Mouse (Mus musculus) liver, embryonic 14.5 days (tissue): ENCODE data around the gene Tmem38a.

Source experiments
- CTCF ChIP-seq: IDR thresholded peaks from 2 replicates; pipeline ENCODE4 v1.5.1; 2016; ENCODE audit warnings: antibody characterized with exemption, low read depth, control low read depth
- EP300 ChIP-seq: IDR thresholded peaks from 2 replicates; pipeline ENCODE4 v1.6.1; 2016; ENCODE audit warnings: antibody characterized with exemption, low read depth

GRCm38 (mm10) chr8:72579374-72579773 lies 7.5 kb downstream of the Tmem38a start:
- peak; percentile 45 for TF ChIP-seq CTCF
- TF ChIP-seq EP300, result no peak
